Mouse (Mus musculus) MEL (cell line): ENCODE measurements around the gene Reep6. TPM values are rescaled to one million over a fixed set of nuclear protein-coding genes. Genes with fewer than 3 reads are reported as not detected.

Source experiments
- DNase-seq: peaks from one replicate; pipeline ENCODE4 v3.0.0; 2011; ENCODE audit warnings: low read depth, low spot score
- H3K27ac ChIP-seq: 2 replicates; pipeline ENCODE4 v1.5.1; 2012; ENCODE audit warnings: low read depth, mild to moderate bottlenecking, control low read depth, low read length, moderate library complexity; ENCODE audit not compliant: control insufficient read depth
- H3K27me3 ChIP-seq, 2 experiments: fragments of 150-350 bp in 1 of 2; sonication (generic) in 1 of 2; 2 replicates each; pipeline ENCODE4 v1.6.1; 2012; ENCODE audit warnings: low read length in 2 of 2, mild to moderate bottlenecking in 2 of 2, improper control_type of control experiment in 1 of 2, moderate library complexity in 1 of 2; ENCODE audit not compliant: insufficient read depth in 2 of 2, control insufficient read depth in 1 of 2
- H3K36me3 ChIP-seq, 2 experiments: 2 replicates each; pipeline ENCODE4 v1.6.1; 2012 to 2014; ENCODE audit warnings: low read length in 2 of 2, improper control_type of control experiment in 1 of 2, inconsistent platforms in 1 of 2, mild to moderate bottlenecking in 1 of 2; ENCODE audit not compliant: insufficient read depth in 2 of 2, control insufficient read depth in 1 of 2
- H3K4me1 ChIP-seq, 2 experiments: fragments of 150-350 bp in 1 of 2; sonication (generic) in 1 of 2; 2 replicates each; pipeline ENCODE4 v1.6.1; 2012; ENCODE audit warnings: low read length in 2 of 2, improper control_type of control experiment in 1 of 2, mild to moderate bottlenecking in 1 of 2; ENCODE audit not compliant: insufficient read depth in 2 of 2, control insufficient read depth in 1 of 2
- H3K4me3 ChIP-seq, 2 experiments: fragments of 150-350 bp in 1 of 2; sonication (generic) in 1 of 2; 2 replicates each; pipeline ENCODE4 v1.5.1; 2012; ENCODE audit warnings: low read depth in 2 of 2, low read length in 2 of 2, mild to moderate bottlenecking in 2 of 2, moderate library complexity in 2 of 2, control low read depth in 1 of 2, improper control_type of control experiment in 1 of 2; ENCODE audit not compliant: control insufficient read depth in 1 of 2, insufficient read depth in 1 of 2
- H3K79me2 ChIP-seq: 2 replicates; pipeline ENCODE4 v1.6.1; 2012; ENCODE audit warnings: mild to moderate bottlenecking, low read length, moderate library complexity; ENCODE audit not compliant: control insufficient read depth, poor library complexity, insufficient read depth
- H3K9ac ChIP-seq: 2 replicates; pipeline ENCODE4 v1.6.1; 2012; ENCODE audit warnings: low read depth, mild to moderate bottlenecking, control low read depth, low read length, moderate library complexity; ENCODE audit not compliant: control insufficient read depth, poor library complexity, severe bottlenecking
- H3K9me3 ChIP-seq: fragments of 150-350 bp; sonication (generic); replicated peaks from 2 replicates; pipeline ENCODE4 v1.6.1; 2012; ENCODE audit warnings: mild to moderate bottlenecking, low read length, improper control_type of control experiment, moderate library complexity; ENCODE audit not compliant: insufficient read depth
- BHLHE40 ChIP-seq: IDR thresholded peaks from 2 replicates; pipeline ENCODE4 v1.6.1; 2012; ENCODE audit warnings: low read depth, mild to moderate bottlenecking, inconsistent platforms, low read length, improper control_type of control experiment, borderline replicate concordance
- CHD1 ChIP-seq: IDR thresholded peaks from 2 replicates; pipeline ENCODE4 v1.6.1; 2012; ENCODE audit warnings: low read depth, mild to moderate bottlenecking, inconsistent platforms, low read length, improper control_type of control experiment
- CTCF ChIP-seq, 3 experiments: IDR thresholded peaks in 2 of 3; conservative IDR thresholded peaks in 1 of 3; 2 replicates each; pipeline ENCODE4 v1.5.1; 2011 to 2012; ENCODE audit warnings: low read length in 3 of 3, low read depth in 2 of 3, mild to moderate bottlenecking in 2 of 3, improper control_type of control experiment in 1 of 3, inconsistent platforms in 1 of 3, mixed read lengths in 1 of 3, moderate library complexity in 1 of 3; ENCODE audit not compliant: control insufficient read depth in 1 of 3, insufficient read depth in 1 of 3, poor library complexity in 1 of 3, severe bottlenecking in 1 of 3
- KAT2A ChIP-seq: conservative IDR thresholded peaks from 2 replicates; pipeline ENCODE4 v1.6.1; 2012; ENCODE audit warnings: low read depth, low read length, improper control_type of control experiment, inconsistent platforms
- MYC ChIP-seq: IDR thresholded peaks from 2 replicates; pipeline ENCODE4 v1.6.1; 2011; ENCODE audit warnings: low read depth, mild to moderate bottlenecking, low read length, improper control_type of control experiment, moderate library complexity
- NELFE ChIP-seq: IDR thresholded peaks from 2 replicates; pipeline ENCODE4 v1.6.1; 2011; ENCODE audit warnings: low read depth, low read length, improper control_type of control experiment
- POLR2A ChIP-seq, 2 experiments: IDR thresholded peaks; 2 replicates each; pipeline ENCODE4 v1.6.1; 2011 to 2012; ENCODE audit warnings: low read length in 2 of 2, mild to moderate bottlenecking in 2 of 2, control low read depth in 1 of 2, improper control_type of control experiment in 1 of 2, low read depth in 1 of 2, moderate library complexity in 1 of 2; ENCODE audit not compliant: control insufficient read depth in 1 of 2, insufficient read depth in 1 of 2, poor library complexity in 1 of 2
- RAD21 ChIP-seq: IDR thresholded peaks from 2 replicates; pipeline ENCODE4 v1.6.1; 2011; ENCODE audit warnings: mild to moderate bottlenecking, low read depth, low read length, improper control_type of control experiment
- RCOR1 ChIP-seq: IDR thresholded peaks from 2 replicates; pipeline ENCODE4 v1.6.1; 2012; ENCODE audit warnings: low read depth, mild to moderate bottlenecking, inconsistent platforms, low read length, improper control_type of control experiment
- TAL1 ChIP-seq: IDR thresholded peaks from 2 replicates; pipeline ENCODE4 v1.6.1; 2012; ENCODE audit warnings: mild to moderate bottlenecking, inconsistent platforms, low read length, moderate library complexity, mixed read lengths
- USF1 ChIP-seq: IDR thresholded peaks from 2 replicates; pipeline ENCODE4 v1.6.1; 2014; ENCODE audit warnings: low read depth, mild to moderate bottlenecking, inconsistent platforms, low read length, improper control_type of control experiment, moderate library complexity
- USF2 ChIP-seq, 2 experiments: IDR thresholded peaks; 2 replicates each; pipeline ENCODE4 v1.6.1; 2011 to 2012; ENCODE audit warnings: improper control_type of control experiment in 2 of 2, low read length in 2 of 2, borderline replicate concordance in 1 of 2, inconsistent platforms in 1 of 2, low read depth in 1 of 2, mild to moderate bottlenecking in 1 of 2; ENCODE audit not compliant: insufficient read depth in 1 of 2
- polyA plus RNA-seq, 2 experiments: library from polyadenylated mRNA; stranded (reverse) in 1 of 2; unstranded in 1 of 2; fragments of >175 nt in 1 of 2; fragments of >200 nt in 1 of 2; gene quantifications; 2 replicates each; pipeline versions ENCODE4 v1.2.1 to v1.2.4; 2012; ENCODE audit warnings: low replicate concordance in 2 of 2, low read depth in 1 of 2; ENCODE audit not compliant: insufficient read length in 2 of 2, insufficient read depth in 1 of 2, missing spikeins in 1 of 2
- total RNA-seq: library from RNA; depleted of rRNA; stranded (reverse); fragments of 300-350 nt; gene quantifications from 2 replicates; pipeline ENCODE4 v1.2.3, GENCODE M21; 2012; rRNA removed

The Reep6 gene
- total and polyA plus RNA-seq, 3 experiments = 3.2 to 27.9 TPM; not detected in 1

- Histone ChIP-seq H3K79me2 (peaks cover 17% of the 10 kb centered on the region), H3K27ac (no peak overlapping the region), H3K4me3 (no peak overlapping the region), H3K9ac (no peak overlapping the region), H3K9me3 (no peaks in the 10 kb centered on the region), H3K27me3 (no peaks in the 10 kb centered on the region), H3K36me3 (peaks cover 0 to 22% of the 10 kb centered on the region in 2 experiments; a peak in 2 of 4 replicates), H3K4me1 (peaks cover 9 to 39% of the 10 kb centered on the region in 2 experiments)
- peak; percentile 36 for DNase-seq
- TF ChIP-seq MYC = no peak
- TF ChIP-seq USF2 (IDR thresholded peaks at IDR 0.05; ENCODE audit: borderline replicate concordance in 1 of 2, insufficient read depth in 1 of 2, low read depth in 1 of 2, low read length in 2 of 2) = no peak
- no peak for TF ChIP-seq USF1
- no peak for TF ChIP-seq CHD1
- no peak for TF ChIP-seq BHLHE40
- no peak for TF ChIP-seq RCOR1
- TF ChIP-seq NELFE = no peak
- TF ChIP-seq POLR2A (IDR thresholded peaks at IDR 0.05; ENCODE audit: control insufficient read depth in 1 of 2, insufficient read depth in 1 of 2, low read depth in 1 of 2, low read length in 2 of 2, poor library complexity in 1 of 2) = no peak
- TF ChIP-seq CTCF (IDR thresholded peaks at IDR 0.05 in 2 of 3, conservative IDR thresholded peaks at IDR 0.05 in 1 of 3; ENCODE audit: control insufficient read depth in 1 of 3, insufficient read depth in 1 of 3, low read depth in 2 of 3, low read length in 3 of 3, poor library complexity in 1 of 3, severe bottlenecking in 1 of 3) = no peak
- no peak for TF ChIP-seq RAD21
- TF ChIP-seq KAT2A = no peak
- no peak for TF ChIP-seq TAL1
Measured at GRCm38 (mm10) chr10:80385310-80385709, 55.6 kb downstream of the Reep6 start.

Other genes with a start within 250 kb of the Reep6 start
- 14.6 and 15.8 TPM in 2 replicates for gene Sbno2, start 224.4 kb upstream of the Reep6 start, total RNA-seq
- 10 to 100 TPM in 1 of 2 experiments, not detected in 1; 29.0 TPM for gene Sbno2, start 224.4 kb upstream of the Reep6 start, polyA plus RNA-seq
- gene Stk11, start 214.2 kb upstream of the Reep6 start, total RNA-seq = 77.8 and 108 TPM in 2 replicates
- 100 to 1,000 TPM in 1 of 2 experiments, not detected in 1; 188 TPM for gene Stk11, start 214.2 kb upstream of the Reep6 start, polyA plus RNA-seq
- gene Atp5d, start 191.3 kb upstream of the Reep6 start, total RNA-seq = 308 and 324 TPM in 2 replicates
- gene Atp5d, start 191.3 kb upstream of the Reep6 start, polyA plus RNA-seq = 100 to 1,000 TPM; 300 to 657 TPM
- gene Cbarp, start 189.1 kb upstream of the Reep6 start, total RNA-seq = 4.8 and 6.8 TPM in 2 replicates
- gene Cbarp, start 189.1 kb upstream of the Reep6 start, polyA plus RNA-seq = 10 to 100 TPM in 1 of 2 experiments, not detected in 1; 19.3 TPM
- 8.1 and 8.3 TPM in 2 replicates for gene Midn, start 181.7 kb upstream of the Reep6 start, total RNA-seq
- gene Midn, start 181.7 kb upstream of the Reep6 start, polyA plus RNA-seq = 10 to 100 TPM in 1 of 2 experiments, not detected in 1; 26.7 TPM
- gene Cirbp, start 164.0 kb upstream of the Reep6 start, total RNA-seq = 21.2 and 27.2 TPM in 2 replicates
- gene Cirbp, start 164.0 kb upstream of the Reep6 start, polyA plus RNA-seq = 10 to 100 TPM in 1 of 2 experiments, not detected in 1; 56.6 TPM
- 16.9 and 17.7 TPM in 2 replicates for gene 1600002K03Rik, start 157.0 kb upstream of the Reep6 start, total RNA-seq
- 10 to 100 TPM in 1 of 2 experiments, not detected in 1; 11.4 TPM for gene 1600002K03Rik, start 157.0 kb upstream of the Reep6 start, polyA plus RNA-seq
- gene Efna2, start 150.5 kb upstream of the Reep6 start, total RNA-seq = 0.12 TPM in 1 of 2 replicates, not detected in the other
- 1 to 10 TPM in 1 of 2 experiments, not detected in 1; 2.8 TPM for gene Efna2, start 150.5 kb upstream of the Reep6 start, polyA plus RNA-seq
- 34.8 and 35.3 TPM in 2 replicates for gene Mum1, start 103.5 kb upstream of the Reep6 start, total RNA-seq
- 10 to 100 TPM; 34.0 to 55.2 TPM for gene Mum1, start 103.5 kb upstream of the Reep6 start, polyA plus RNA-seq
- gene Ndufs7, start 80.8 kb upstream of the Reep6 start, total RNA-seq = 341 and 377 TPM in 2 replicates
- gene Ndufs7, start 80.8 kb upstream of the Reep6 start, polyA plus RNA-seq = 100 to 1,000 TPM in 1 of 2 experiments, not detected in 1; 458 TPM
- 4.1 and 6.0 TPM in 2 replicates for gene Gamt, start 68.9 kb upstream of the Reep6 start, total RNA-seq
- 1 to 10 TPM in 1 of 2 experiments, not detected in 1; 8.4 TPM for gene Gamt, start 68.9 kb upstream of the Reep6 start, polyA plus RNA-seq
- 159 and 166 TPM in 2 replicates for gene Dazap1, start 68.5 kb upstream of the Reep6 start, total RNA-seq
- 100 to 1,000 TPM in 1 of 2 experiments, not detected in 1; 236 TPM for gene Dazap1, start 68.5 kb upstream of the Reep6 start, polyA plus RNA-seq
- gene Rps15, start 37.5 kb upstream of the Reep6 start, total RNA-seq = 3,963 and 4,320 TPM in 2 replicates
- gene Rps15, start 37.5 kb upstream of the Reep6 start, polyA plus RNA-seq = 1,000 to 10,000 TPM; 1,331 to 3,905 TPM
- 0.39 and 0.58 TPM in 2 replicates for gene Apc2, start 34.0 kb upstream of the Reep6 start, total RNA-seq
- gene Apc2, start 34.0 kb upstream of the Reep6 start, polyA plus RNA-seq = 1 to 10 TPM in 1 of 2 experiments, not detected in 1; 1.2 TPM
- 68.9 and 81.5 TPM in 2 replicates for gene 2310011J03Rik, start 9.4 kb upstream of the Reep6 start, total RNA-seq
- 10 to 100 TPM in 1 of 2 experiments, not detected in 1; 65.7 TPM for gene 2310011J03Rik, start 9.4 kb upstream of the Reep6 start, polyA plus RNA-seq
- gene Pcsk4, start 455 bp upstream of the Reep6 start, total RNA-seq = 6.1 and 6.5 TPM in 2 replicates
- gene Pcsk4, start 455 bp upstream of the Reep6 start, polyA plus RNA-seq = 10 to 100 TPM in 1 of 2 experiments, not detected in 1; 23.1 TPM
- 2.4 and 3.9 TPM in 2 replicates for gene Adamtsl5, start 18.5 kb downstream of the Reep6 start, total RNA-seq
- gene Adamtsl5, start 18.5 kb downstream of the Reep6 start, polyA plus RNA-seq = 10 to 100 TPM in 1 of 2 experiments, not detected in 1; 16.5 TPM
- gene Plk5, start 26.5 kb downstream of the Reep6 start, total RNA-seq = 0.19 TPM in 1 of 2 replicates, not detected in the other
- under 1 TPM in 1 of 2 experiments, not detected in 1; 0.19 TPM for gene Plk5, start 26.5 kb downstream of the Reep6 start, polyA plus RNA-seq
- gene Mex3d, start 57.7 kb downstream of the Reep6 start, total RNA-seq = 14.1 and 15.6 TPM in 2 replicates
- gene Mex3d, start 57.7 kb downstream of the Reep6 start, polyA plus RNA-seq = 10 to 100 TPM in 1 of 2 experiments, not detected in 1; 18.8 TPM
- gene Mbd3, start 69.6 kb downstream of the Reep6 start, total RNA-seq = 81.4 and 86.9 TPM in 2 replicates
- gene Mbd3, start 69.6 kb downstream of the Reep6 start, polyA plus RNA-seq = 100 to 1,000 TPM in 1 of 2 experiments, not detected in 1; 289 TPM
- gene Uqcr11, start 76.9 kb downstream of the Reep6 start, total RNA-seq = 879 and 935 TPM in 2 replicates
- 100 to 1,000 TPM in 1 of 2 experiments, not detected in 1; 481 TPM for gene Uqcr11, start 76.9 kb downstream of the Reep6 start, polyA plus RNA-seq
- 113 and 125 TPM in 2 replicates for gene Tcf3, start 103.7 kb downstream of the Reep6 start, total RNA-seq
- gene Tcf3, start 103.7 kb downstream of the Reep6 start, polyA plus RNA-seq = 100 to 1,000 TPM in 1 of 2 experiments, not detected in 1; 258 TPM
- gene Onecut3, start 164.9 kb downstream of the Reep6 start, total RNA-seq = not detected in 2 replicates
- gene Onecut3, start 164.9 kb downstream of the Reep6 start, polyA plus RNA-seq = not detected
- gene Atp8b3, start 209.2 kb downstream of the Reep6 start, total RNA-seq = 0.03 TPM in 1 of 2 replicates, not detected in the other
- gene Atp8b3, start 209.2 kb downstream of the Reep6 start, polyA plus RNA-seq = under 1 TPM in 1 of 2 experiments, not detected in 1; 0.13 TPM
- gene Rexo1, start 231.6 kb downstream of the Reep6 start, total RNA-seq = 14.3 and 14.7 TPM in 2 replicates
- gene Rexo1, start 231.6 kb downstream of the Reep6 start, polyA plus RNA-seq = 10 to 100 TPM in 1 of 2 experiments, not detected in 1; 54.6 TPM
- gene Klf16, start 247.4 kb downstream of the Reep6 start, total RNA-seq = 30.0 and 37.1 TPM in 2 replicates
- gene Klf16, start 247.4 kb downstream of the Reep6 start, polyA plus RNA-seq = 10 to 100 TPM in 1 of 2 experiments, not detected in 1; 51.1 TPM